In the genomic region with DNA sequence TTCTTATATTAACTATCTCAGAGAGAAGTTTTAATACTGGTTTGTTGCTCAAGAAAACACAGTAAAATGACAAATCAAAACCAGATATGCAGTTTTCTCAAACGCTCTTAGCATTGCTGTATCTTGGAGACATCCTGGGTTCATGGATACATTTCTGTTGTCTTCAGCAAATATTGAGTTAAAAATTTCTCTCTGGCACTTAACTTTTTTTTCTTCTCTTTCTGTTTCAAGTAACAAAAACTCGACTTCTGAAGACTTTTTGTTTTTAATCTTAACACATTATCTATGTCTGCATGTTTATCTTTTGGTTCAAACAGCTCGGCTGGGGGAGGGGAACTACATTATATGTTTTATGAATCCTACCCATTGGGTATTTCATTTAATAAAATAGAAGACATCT, we compare ENCODE assay signal across 8 mouse cellular contexts. TPM values are rescaled to one million over a fixed set of nuclear protein-coding genes. Genes with fewer than 3 reads are reported as not detected.
DNase-seq lines count a peak whose midpoint lies in the region; ATAC-seq and TF ChIP-seq lines count a peak whose summit lies in the region.

No protein-coding gene starts in this region.

- no peak for ATAC-seq in heart, postnatal 0 days (ENCODE audit: insufficient read depth, low read depth)
- no peak for ATAC-seq in G1E (ENCODE audit: extremely low read depth, insufficient number of reproducible peaks, low FRiP score, poor library complexity, severe bottlenecking)
- no peak for ATAC-seq in forebrain, embryonic 14.5 days
- no peak for ATAC-seq in liver, embryonic 15.5 days (ENCODE audit: insufficient read depth)

- WGBS in heart, postnatal 0 days, result 6% methylated on average over 3 of the region's 3 CpGs
- WGBS in forebrain, embryonic 14.5 days, result 11% methylated on average over 3 of the region's 3 CpGs
- WGBS in liver, embryonic 15.5 days (ENCODE audit: insufficient replicate concordance), result 1% methylated on average over 3 of the region's 3 CpGs

- no peaks in the 10 kb centered on the region for H3K36me3 ChIP-seq in heart, postnatal 0 days (replicated peaks; ENCODE audit: control insufficient read depth, insufficient read depth, low read length)
- peaks cover 7% of the 10 kb centered on the region for H3K36me3 ChIP-seq in G1E (replicated peaks)
- no peaks in the 10 kb centered on the region for H3K36me3 ChIP-seq in forebrain, embryonic 14.5 days (ENCODE audit: control insufficient read depth, insufficient read depth, low read length)
- no peaks in the 10 kb centered on the region for H3K36me3 ChIP-seq in liver, embryonic 15.5 days (replicated peaks)

- TF ChIP-seq EP300 in heart, postnatal 0 days (IDR thresholded peaks at IDR 0.05; ENCODE audit: low read depth), result no peak

- intact Hi-C loops in heart, postnatal 25 days (cut with DNase I), result loop anchor here (5.0 to 10.0 kb wide), 4 partner anchors 52 to 405 kb away; a partner anchor contains a TSS

- no peaks in the 10 kb centered on the region for H3K27me3 ChIP-seq in heart, postnatal 0 days (ENCODE audit: control insufficient read depth, insufficient read depth, low read length)
- peaks cover 17% of the 10 kb centered on the region for H3K27me3 ChIP-seq in G1E (ENCODE audit: insufficient read depth, low read length)
- H3K27me3 ChIP-seq in forebrain, embryonic 14.5 days (replicated peaks; ENCODE audit: control insufficient read depth, insufficient read depth, low read length), result no peaks in the 10 kb centered on the region
- H3K27me3 ChIP-seq in liver, embryonic 15.5 days, result no peaks in the 10 kb centered on the region

- peak overlapping the region; percentile 86 for H3K9ac ChIP-seq in heart, postnatal 0 days (replicated peaks; ENCODE audit: low read depth, low read length)
- no peak overlapping the region for H3K9ac ChIP-seq in forebrain, embryonic 14.5 days (ENCODE audit: low read length)
- H3K9ac ChIP-seq in liver, embryonic 15.5 days, result no peak overlapping the region

- peaks cover 17% of the 10 kb centered on the region; the same call in 1 of the 2 replicates for H3K4me1 ChIP-seq in heart, postnatal 0 days (ENCODE audit: control insufficient read depth, insufficient read depth)
- peaks cover 36% of the 10 kb centered on the region for H3K4me1 ChIP-seq in G1E (ENCODE audit: insufficient read depth, low read depth, low read length)
- H3K4me1 ChIP-seq in forebrain, embryonic 14.5 days (ENCODE audit: control insufficient read depth, insufficient read depth, low read length), result peaks cover 10% of the 10 kb centered on the region
- peaks cover 50% of the 10 kb centered on the region for H3K4me1 ChIP-seq in liver, embryonic 15.5 days (replicated peaks)

- H3K4me3 ChIP-seq in heart, postnatal 0 days (ENCODE audit: low read depth, low read length), result peak overlapping the region; percentile 93
- H3K4me3 ChIP-seq in G1E (ENCODE audit: low read depth, low read length), result peak overlapping the region; percentile 82
- peak overlapping the region; percentile 51 for H3K4me3 ChIP-seq in forebrain, embryonic 14.5 days (ENCODE audit: low read depth, low read length)
- peak overlapping the region; percentile 91 for H3K4me3 ChIP-seq in liver, embryonic 15.5 days (replicated peaks)

- peak overlapping the region; percentile 92 for H3K27ac ChIP-seq in heart, postnatal 0 days (ENCODE audit: low read depth)
- no peak overlapping the region for H3K27ac ChIP-seq in forebrain, embryonic 14.5 days (ENCODE audit: low read depth, low read length)
- H3K27ac ChIP-seq in liver, embryonic 15.5 days (replicated peaks), result no peak overlapping the region

- no peak for TF ChIP-seq CTCF in heart, postnatal 0 days (IDR thresholded peaks at IDR 0.05; ENCODE audit: low read depth)
- no peak for TF ChIP-seq CTCF in G1E (IDR thresholded peaks at IDR 0.05; ENCODE audit: low read depth, low read length)

- DNase-seq in heart, postnatal 0 days (ENCODE audit: low spot score), result no peak
- no peak for DNase-seq in heart, postnatal 25 days (ENCODE audit: low spot score)
- DNase-seq in G1E (ENCODE audit: low spot score), result no peak
- DNase-seq in forebrain, embryonic 14.5 days (ENCODE audit: low spot score), result peak; percentile 19
- DNase-seq in spleen, postnatal 14 days (ENCODE audit: low spot score in 2 of 2), result no peak
- DNase-seq in T-cell, adult 2 months (ENCODE audit: low spot score), result no peak
- DNase-seq in ovary, postnatal 14 days (ENCODE audit: low spot score), result no peak

- peak overlapping the region; percentile 79 for H3K4me2 ChIP-seq in heart, postnatal 0 days (ENCODE audit: low read depth, low read length)
- H3K4me2 ChIP-seq in forebrain, embryonic 14.5 days (ENCODE audit: low read length), result peak overlapping the region; percentile 86
- peak overlapping the region; percentile 98 for H3K4me2 ChIP-seq in liver, embryonic 15.5 days

- H3K9me3 ChIP-seq in heart, postnatal 0 days (replicated peaks; ENCODE audit: control insufficient read depth, low read length), result no peaks in the 10 kb centered on the region
- H3K9me3 ChIP-seq in G1E (replicated peaks), result no peaks in the 10 kb centered on the region
- no peaks in the 10 kb centered on the region for H3K9me3 ChIP-seq in forebrain, embryonic 14.5 days (replicated peaks; ENCODE audit: control insufficient read depth, low read length)
- no peaks in the 10 kb centered on the region for H3K9me3 ChIP-seq in liver, embryonic 15.5 days (replicated peaks)

RNA-seq across cellular contexts. Expression of a gene that starts 1.7 kb away (rescaled TPM):
- 14.0 and 33.5 TPM in 2 replicates for total RNA-seq in heart, postnatal 0 days (2014; rRNA removed; ENCODE audit: low replicate concordance)
- polyA plus RNA-seq in heart, postnatal 0 days (2015; fragmentation: Nextera tagmentation; extraction: Ambion mirVana), result 3.7 and 4.1 TPM in 2 replicates
- total RNA-seq in heart, postnatal 25 days (2021), result 10 to 100 TPM; 23.9 to 26.5 TPM
- total RNA-seq in G1E (2014; fragmentation: Nextera tagmentation), result 21.0 and 31.0 TPM in 2 replicates
- 4.5 and 5.6 TPM in 2 replicates for total RNA-seq in G1E (2017)
- polyA plus RNA-seq in G1E (2012), result 8.8 and 11.5 TPM in 2 replicates
- polyA plus RNA-seq in forebrain, embryonic 14.5 days (2014; fragmentation: Nextera tagmentation; extraction: Ambion mirVana), result 12.0 and 16.0 TPM in 2 replicates
- polyA plus RNA-seq in liver, embryonic 15.5 days (2015; fragmentation: Nextera tagmentation; extraction: Ambion mirVana), result 2.0 and 2.8 TPM in 2 replicates
